Mouse (Mus musculus) splenic B cell, adult 2 months (primary cell): Measurements from ENCODE around the gene 1700001C02Rik.

Source experiments
- DNase-seq: peaks from one replicate; pipeline ENCODE4 v3.0.0-alpha.2; 2011; ENCODE audit warnings: low read depth, low spot score
- H3K27me3 ChIP-seq: 2 replicates; pipeline ENCODE4 v1.6.1; 2012; ENCODE audit warnings: mild to moderate bottlenecking, low read length, moderate library complexity, mixed read lengths; ENCODE audit not compliant: control insufficient read depth, poor library complexity, insufficient read depth, severe bottlenecking
- H3K36me3 ChIP-seq: 2 replicates; pipeline ENCODE4 v1.6.1; 2012; ENCODE audit warnings: mild to moderate bottlenecking, low read length, moderate library complexity, mixed read lengths; ENCODE audit not compliant: control insufficient read depth, poor library complexity, insufficient read depth, severe bottlenecking

1700001C02Rik gene

GRCm38 (mm10) chr5:30465861-30466260 is at the start of gene 1700001C02Rik:
Gene 1700001C02Rik, plus strand, starts transcription at chr5:30466047.
- Histone ChIP-seq H3K36me3 (no peaks in the 10 kb centered on the region), H3K27me3 (no peaks in the 10 kb centered on the region)
- DNase-seq, result no peak

- Histone ChIP-seq H3K36me3 (no peaks in the 10 kb centered on the region), H3K27me3 (no peaks in the 10 kb centered on the region)
- no peak for DNase-seq
These were observed 49.2 kb upstream of the 1700001C02Rik start for GRCm38 (mm10) chr5:30416665-30417064.

DNA sequence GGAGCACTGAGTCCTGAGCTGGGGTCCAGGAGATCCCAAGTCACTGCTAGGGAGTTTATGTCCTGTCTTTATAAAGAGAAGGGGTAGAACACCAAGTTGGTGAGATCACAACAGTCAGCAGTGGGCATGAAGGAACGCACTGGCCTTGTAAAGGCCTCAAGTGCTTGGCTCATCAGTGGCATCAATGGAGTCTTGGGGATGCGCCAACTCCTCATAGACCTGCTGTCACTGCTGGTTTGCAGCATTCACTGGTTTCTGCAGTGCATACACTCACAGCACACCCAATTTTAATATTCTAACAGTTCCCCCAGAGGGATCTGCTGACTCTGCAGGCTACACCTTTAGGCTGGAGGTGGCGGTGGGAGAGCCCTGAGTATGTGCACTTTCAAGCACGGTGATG is 42.7 kb upstream of the 1700001C02Rik start:
- Histone ChIP-seq H3K27me3 (no peaks in the 10 kb centered on the region), H3K36me3 (no peaks in the 10 kb centered on the region)
- DNase-seq, result no peak

- peak; percentile 35 for DNase-seq
- no peaks in the 10 kb centered on the region for H3K27me3 ChIP-seq
These were observed 42.1 kb upstream of the 1700001C02Rik start for GRCm38 (mm10) chr5:30423572-30424244.

GRCm38 (mm10) chr5:30427406-30427805 is 38.4 kb upstream of the 1700001C02Rik start:
- DNase-seq, result no peak
- no peaks in the 10 kb centered on the region for H3K27me3 ChIP-seq
- H3K36me3 ChIP-seq, result no peaks in the 10 kb centered on the region

More at GRCm38 (mm10) chr5:30423572-30424244, 42.1 kb upstream of the 1700001C02Rik start:
- H3K36me3 ChIP-seq, result no peaks in the 10 kb centered on the region

DNA sequence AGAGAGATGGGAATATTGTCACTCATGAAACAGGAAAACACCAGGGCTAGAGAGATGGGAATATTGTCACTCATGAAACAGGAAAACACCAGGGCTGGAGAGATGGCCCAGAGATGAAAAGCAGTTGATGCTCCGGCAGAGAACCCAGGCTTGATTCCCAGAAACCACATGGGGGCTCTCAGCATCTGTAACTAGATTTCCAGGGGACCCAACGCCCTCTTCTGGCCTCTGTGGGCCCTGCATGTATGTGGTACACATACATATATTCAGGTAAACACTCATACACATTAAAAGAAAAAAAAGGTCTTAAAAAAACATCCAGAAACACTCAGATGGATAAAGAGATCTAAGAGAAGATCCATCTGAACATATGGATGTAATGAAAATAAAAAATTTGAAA is 26.9 kb upstream of the 1700001C02Rik start:
- Histone ChIP-seq H3K27me3 (no peaks in the 10 kb centered on the region), H3K36me3 (no peaks in the 10 kb centered on the region)
- DNase-seq, result no peak

DNA sequence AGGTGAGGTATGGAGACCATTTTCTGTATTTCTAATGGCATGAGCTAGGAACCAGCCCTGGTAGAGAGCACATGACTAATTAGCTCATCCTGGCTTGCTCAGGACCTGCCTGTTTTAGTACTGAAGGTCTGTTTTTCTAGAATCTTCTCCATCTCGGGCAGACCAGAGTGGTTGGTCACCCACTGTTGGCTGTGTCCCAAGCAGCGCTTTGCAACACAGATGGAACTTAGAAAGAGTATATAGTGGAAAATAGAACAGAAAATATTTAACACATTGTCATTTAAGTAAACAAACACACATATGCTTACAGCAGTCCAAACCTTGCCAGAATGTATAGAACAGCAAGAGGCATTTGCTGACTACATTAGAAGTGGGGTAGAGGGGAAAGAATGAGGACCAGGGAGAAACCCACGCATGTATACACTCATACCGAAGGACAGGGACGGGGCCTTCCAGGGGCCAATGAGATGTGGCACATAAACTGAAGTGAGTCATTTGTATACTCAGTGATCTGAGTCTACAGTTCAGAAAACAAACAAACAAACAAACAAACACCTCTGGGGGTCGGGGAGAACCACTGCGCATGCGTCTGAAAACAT is 25.4 kb upstream of the 1700001C02Rik start:
- Histone ChIP-seq H3K36me3 (no peaks in the 10 kb centered on the region), H3K27me3 (no peaks in the 10 kb centered on the region)
- DNase-seq, result no peak

DNA sequence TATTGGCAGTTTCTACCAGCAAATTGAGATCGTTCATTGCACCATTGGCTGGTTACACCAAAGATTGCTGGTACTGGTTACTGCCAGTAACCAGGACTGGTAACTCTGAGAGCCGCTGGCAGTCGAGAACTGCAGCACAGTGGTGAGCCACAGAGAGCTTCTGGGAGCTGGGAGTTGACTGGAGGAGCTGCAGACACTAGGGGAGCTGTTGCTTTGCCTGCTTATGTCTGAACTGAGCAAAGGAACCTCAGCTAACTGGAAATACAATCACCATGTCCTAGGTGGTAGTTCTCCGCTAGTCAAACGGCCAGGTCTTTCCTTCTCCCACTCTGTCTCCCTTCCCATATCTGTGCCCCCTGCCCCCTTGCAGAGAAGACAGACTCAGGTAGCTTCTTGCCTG is 23.7 kb upstream of the 1700001C02Rik start:
- no peak for DNase-seq

DNA sequence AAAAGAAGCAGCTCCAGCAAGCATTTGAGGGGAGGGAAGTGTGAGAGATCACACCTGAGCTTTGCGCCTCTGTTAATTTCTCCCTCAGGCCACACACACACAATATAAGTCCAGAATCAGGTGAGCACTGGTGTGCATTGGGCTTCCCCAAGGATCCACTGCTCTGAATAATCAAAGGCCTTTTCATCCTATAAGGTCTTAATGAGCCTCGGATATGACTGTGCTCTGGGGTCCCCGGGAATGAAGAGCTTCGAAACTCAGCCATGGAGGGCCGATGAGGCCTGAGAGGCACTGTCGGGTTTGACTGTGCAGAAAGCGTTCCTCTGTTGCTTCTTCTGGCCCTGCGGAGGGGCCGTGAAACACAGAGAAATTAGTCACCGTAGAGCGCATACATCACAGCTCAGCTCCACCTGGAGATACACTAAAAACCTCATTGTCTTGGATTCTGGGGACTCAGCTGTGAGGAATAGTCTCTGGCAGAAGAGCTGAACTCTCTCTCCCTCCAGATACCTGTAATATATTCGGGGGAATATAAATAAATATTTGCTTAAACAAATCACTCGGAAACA is 21.4 kb upstream of the 1700001C02Rik start:
- no peak for DNase-seq
- Histone ChIP-seq H3K27me3 (no peaks in the 10 kb centered on the region), H3K36me3 (no peaks in the 10 kb centered on the region)

More for the DNA sequence above, 23.7 kb upstream of the 1700001C02Rik start:
- no peaks in the 10 kb centered on the region for H3K27me3 ChIP-seq
- no peaks in the 10 kb centered on the region for H3K36me3 ChIP-seq

- DNase-seq, result no peak
- Histone ChIP-seq H3K36me3 (no peaks in the 10 kb centered on the region), H3K27me3 (no peaks in the 10 kb centered on the region)
These were observed 9.8 kb upstream of the 1700001C02Rik start for GRCm38 (mm10) chr5:30456056-30456455.

DNA sequence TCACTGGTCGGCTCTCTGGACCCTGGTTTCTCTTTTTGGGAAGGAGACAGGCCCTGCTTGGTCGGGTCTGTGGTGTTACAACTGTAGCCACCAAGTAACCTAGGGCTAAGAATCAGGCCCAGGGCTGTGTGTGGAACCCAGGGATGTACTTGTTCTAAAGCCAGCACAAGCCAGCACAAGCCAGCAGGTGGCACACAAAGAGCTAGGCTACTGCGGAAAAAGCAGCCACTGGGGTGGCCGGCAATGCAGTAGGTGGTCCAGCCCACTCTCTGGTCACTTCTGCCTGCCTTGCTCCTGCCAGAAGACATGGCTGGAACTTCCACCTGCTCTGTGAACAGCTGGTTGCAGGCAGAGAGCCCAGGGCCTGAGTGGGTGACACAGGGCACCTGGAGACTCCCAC is 5.7 kb upstream of the 1700001C02Rik start:
- no peak for DNase-seq
- Histone ChIP-seq H3K36me3 (no peaks in the 10 kb centered on the region), H3K27me3 (no peaks in the 10 kb centered on the region)

DNA sequence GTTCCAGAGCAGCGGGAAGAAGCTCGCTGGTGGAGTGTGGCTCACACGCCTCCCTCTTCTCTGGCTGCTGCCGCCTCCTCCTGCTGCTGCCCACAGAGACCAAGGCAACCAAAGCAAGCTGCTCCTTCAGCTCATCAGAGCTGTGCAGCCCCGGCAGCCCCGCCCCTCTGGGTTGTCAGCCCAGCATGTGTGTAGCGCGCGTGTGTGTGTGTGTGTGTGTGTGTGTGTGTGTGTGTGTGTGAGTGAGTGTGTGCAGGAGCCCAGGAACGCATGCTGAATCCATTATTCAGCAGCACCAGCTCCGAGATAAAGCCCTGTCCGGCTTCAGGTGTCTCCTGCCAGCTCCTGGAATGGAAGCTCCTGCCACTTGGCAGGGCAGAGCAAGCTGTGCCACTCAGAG is 4.0 kb upstream of the 1700001C02Rik start, which contains the start of gene Otof:
Gene Otof (minus strand): TSS at position 112 of the 400 bp plus-strand sequence.
- DNase-seq, result no peak

GRCm38 (mm10) chr5:30466315-30466714 is 468 bp downstream of the 1700001C02Rik start:
- Histone ChIP-seq H3K27me3 (no peaks in the 10 kb centered on the region), H3K36me3 (no peaks in the 10 kb centered on the region)
- DNase-seq, result no peak

More for the DNA sequence above, 4.0 kb upstream of the 1700001C02Rik start, which contains the start of gene Otof:
- H3K27me3 ChIP-seq, result no peaks in the 10 kb centered on the region
- H3K36me3 ChIP-seq, result no peaks in the 10 kb centered on the region

GRCm38 (mm10) chr5:30470454-30470853 is 4.6 kb downstream of the 1700001C02Rik start:
- Histone ChIP-seq H3K36me3 (no peaks in the 10 kb centered on the region), H3K27me3 (no peaks in the 10 kb centered on the region)
- no peak for DNase-seq

GRCm38 (mm10) chr5:30472148-30472547 is 6.3 kb downstream of the 1700001C02Rik start:
- Histone ChIP-seq H3K36me3 (no peaks in the 10 kb centered on the region), H3K27me3 (no peaks in the 10 kb centered on the region)
- DNase-seq, result no peak
